Mouse (Mus musculus) layer of hippocampus, adult 2 months (tissue): ENCODE results near the gene Ifnz. TPM values are rescaled to one million over a fixed set of nuclear protein-coding genes. Genes with fewer than 3 reads are reported as not detected.
"Not testable (repeated sequence)": the region's sequence is repeated elsewhere in the genome, so short reads cannot be mapped to it uniquely, and the experiment has no call there.

Experiments
- DNase-seq, 2 experiments: peaks; one replicate each; pipeline ENCODE4 v3.0.0; 2022; ENCODE audit warnings: low spot score in 2 of 2
- H3K27ac ChIP-seq: fragments of 200-600 bp; 2 replicates; pipeline ENCODE4 v1.8.1; 2022
- H3K4me3 ChIP-seq: fragments of 200-600 bp; 2 replicates; pipeline ENCODE4 v1.8.1; 2022; ENCODE audit warnings: mild to moderate bottlenecking
- CTCF ChIP-seq: fragments of 200-600 bp; conservative IDR thresholded peaks from 2 replicates; pipeline ENCODE4 v1.8.1; 2022; ENCODE audit warnings: antibody characterized with exemption, mild to moderate bottlenecking, moderate library complexity
- total RNA-seq, 2 experiments: library from RNA; stranded (reverse); gene quantifications; 2 replicates each; pipeline ENCODE4 v1.2.3; 2021

Gene Ifnz
- total RNA-seq, 2 experiments from 2014 or later: not detected

DNA sequence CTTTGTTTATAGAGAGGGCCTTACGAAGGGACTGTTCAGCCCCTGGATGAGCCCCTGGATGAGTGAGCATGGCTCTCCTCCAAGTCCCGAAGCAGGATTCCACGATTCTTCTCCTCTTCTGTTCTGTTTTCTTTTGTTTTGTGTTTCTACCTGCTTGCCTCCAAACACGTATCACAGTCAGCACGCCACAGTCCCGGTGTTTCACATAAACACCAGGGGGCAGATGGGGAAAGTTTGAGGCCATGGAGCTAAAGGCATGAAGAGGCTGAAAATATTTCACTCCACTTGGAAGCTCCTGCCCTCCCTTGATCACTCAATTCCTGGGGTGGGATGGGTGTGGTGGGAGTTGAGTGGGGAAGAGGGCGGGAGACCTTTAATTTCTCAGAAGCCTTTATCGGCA, 20.2 kb upstream of the Ifnz start:
- not testable (repeated sequence) for H3K4me3 ChIP-seq, H3K27ac ChIP-seq
- peak; percentile 43 for TF ChIP-seq CTCF
- DNase-seq: peak; percentile 60 to 73

DNA sequence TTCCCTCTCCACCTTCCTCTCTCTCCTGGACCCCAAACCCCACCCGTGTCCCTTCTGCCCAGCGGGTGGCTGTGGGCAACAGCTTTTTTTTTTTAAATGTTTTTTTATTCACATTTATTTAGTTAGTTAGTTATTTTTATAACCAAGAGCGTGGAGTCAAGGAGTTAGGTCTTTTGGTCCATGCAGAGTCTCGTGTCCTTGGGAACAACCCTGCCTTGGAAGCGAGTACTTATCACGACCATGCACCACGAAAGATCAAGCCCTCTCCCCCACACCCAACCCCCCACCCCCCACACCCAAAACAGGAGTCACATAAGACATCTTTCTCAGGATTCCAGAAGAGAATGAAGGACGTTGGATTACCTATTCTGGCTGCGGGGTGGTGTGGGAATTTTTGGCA, 19.6 kb upstream of the Ifnz start:
- DNase-seq, H3K27ac ChIP-seq: not testable (repeated sequence)

DNA sequence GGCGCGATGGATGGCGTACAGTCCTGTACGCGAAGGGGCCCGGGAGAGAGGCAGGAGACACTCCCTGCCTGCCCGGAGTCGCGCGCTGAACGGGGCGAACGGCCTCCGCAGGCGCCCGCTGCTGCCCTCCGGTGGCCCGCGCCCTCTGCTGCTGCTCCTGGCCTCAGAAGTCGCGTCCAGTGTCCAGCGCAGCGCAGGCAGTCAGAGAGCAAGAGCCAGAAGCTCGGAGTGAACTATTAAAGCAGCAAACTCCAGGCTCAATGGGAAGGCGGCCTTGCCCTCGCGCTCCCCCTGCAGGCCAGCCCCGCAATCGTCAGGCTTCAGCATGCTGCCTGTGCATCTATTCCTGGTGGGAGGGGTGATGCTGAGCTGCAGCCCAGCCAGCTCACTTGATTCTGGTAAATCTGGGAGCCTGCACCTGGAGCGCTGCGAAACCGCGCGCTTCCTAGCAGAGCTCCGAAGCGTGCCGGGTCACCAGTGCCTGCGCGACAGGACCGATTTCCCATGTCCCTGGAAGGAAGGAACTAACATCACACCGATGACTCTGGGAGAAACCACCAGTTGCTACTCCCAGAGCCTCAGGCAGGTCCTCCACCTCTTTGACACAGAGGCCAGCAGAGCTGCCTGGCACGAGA, 18.4 kb upstream of the Ifnz start:
- TF ChIP-seq CTCF: peak; percentile 71
- peak; percentile 16 to 25 for DNase-seq
- H3K4me3 ChIP-seq: peak overlapping the region; percentile 29; the same call in 1 of the 2 replicates
- H3K27ac ChIP-seq: not testable (repeated sequence)

More for the DNA sequence above, 19.6 kb upstream of the Ifnz start:
- H3K4me3 ChIP-seq: not testable (repeated sequence)

DNA sequence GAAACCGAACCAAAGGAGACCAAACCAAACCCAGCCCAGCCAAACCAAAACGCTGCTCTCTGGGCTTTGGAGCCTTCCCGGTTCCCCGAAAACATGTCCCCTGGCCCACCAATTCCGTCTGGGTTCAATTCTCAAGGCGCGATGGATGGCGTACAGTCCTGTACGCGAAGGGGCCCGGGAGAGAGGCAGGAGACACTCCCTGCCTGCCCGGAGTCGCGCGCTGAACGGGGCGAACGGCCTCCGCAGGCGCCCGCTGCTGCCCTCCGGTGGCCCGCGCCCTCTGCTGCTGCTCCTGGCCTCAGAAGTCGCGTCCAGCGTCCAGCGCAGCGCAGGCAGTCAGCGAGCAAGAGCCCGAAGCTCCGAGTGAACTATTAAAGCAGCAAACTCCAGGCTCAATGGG, 8.4 kb upstream of the Ifnz start, which contains the start of gene Gm13290:
Gene Gm13290, plus strand, starts transcription at position 301 of the 400 bp plus-strand sequence.
- not testable (repeated sequence) for H3K27ac ChIP-seq, DNase-seq, H3K4me3 ChIP-seq

DNA sequence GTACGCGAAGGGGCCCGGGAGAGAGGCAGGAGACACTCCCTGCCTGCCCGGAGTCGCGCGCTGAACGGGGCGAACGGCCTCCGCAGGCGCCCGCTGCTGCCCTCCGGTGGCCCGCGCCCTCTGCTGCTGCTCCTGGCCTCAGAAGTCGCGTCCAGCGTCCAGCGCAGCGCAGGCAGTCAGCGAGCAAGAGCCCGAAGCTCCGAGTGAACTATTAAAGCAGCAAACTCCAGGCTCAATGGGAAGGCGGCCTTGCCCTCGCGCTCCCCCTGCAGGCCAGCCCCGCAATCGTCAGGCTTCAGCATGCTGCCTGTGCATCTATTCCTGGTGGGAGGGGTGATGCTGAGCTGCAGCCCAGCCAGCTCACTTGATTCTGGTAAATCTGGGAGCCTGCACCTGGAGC, 5.3 kb upstream of the Ifnz start, which contains the start of gene Gm13289:
Gene Gm13289, plus strand, starts transcription at position 301 of the 400 bp plus-strand sequence.
- DNase-seq, H3K4me3 ChIP-seq, H3K27ac ChIP-seq: not testable (repeated sequence)

DNA sequence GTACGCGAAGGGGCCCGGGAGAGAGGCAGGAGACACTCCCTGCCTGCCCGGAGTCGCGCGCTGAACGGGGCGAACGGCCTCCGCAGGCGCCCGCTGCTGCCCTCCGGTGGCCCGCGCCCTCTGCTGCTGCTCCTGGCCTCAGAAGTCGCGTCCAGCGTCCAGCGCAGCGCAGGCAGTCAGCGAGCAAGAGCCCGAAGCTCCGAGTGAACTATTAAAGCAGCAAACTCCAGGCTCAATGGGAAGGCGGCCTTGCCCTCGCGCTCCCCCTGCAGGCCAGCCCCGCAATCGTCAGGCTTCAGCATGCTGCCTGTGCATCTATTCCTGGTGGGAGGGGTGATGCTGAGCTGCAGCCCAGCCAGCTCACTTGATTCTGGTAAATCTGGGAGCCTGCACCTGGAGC, 2.4 kb upstream of the Ifnz start, which contains the start of gene Gm13272:
Gene Gm13272, plus strand, starts transcription at position 301 of the 400 bp plus-strand sequence.
- H3K4me3 ChIP-seq, H3K27ac ChIP-seq, DNase-seq: not testable (repeated sequence)

DNA sequence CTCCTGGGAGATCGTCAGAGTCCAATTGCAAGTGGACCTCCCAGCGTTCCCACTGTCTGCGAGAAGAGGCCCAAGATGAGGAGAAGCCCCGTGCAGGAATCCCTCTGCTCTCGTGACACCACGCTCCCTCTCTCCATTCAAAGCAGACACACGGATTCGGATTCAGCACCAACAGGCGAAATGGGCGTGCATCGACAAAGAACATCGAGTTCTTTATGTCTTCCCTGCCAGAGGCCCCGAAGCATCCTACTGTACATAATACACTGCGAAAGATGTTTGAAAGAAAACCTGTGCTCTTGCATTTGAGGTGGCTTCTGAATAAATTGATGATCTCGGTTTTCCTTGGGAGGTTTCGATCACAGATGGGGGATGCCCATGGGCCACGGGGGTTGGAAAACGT, 1.6 kb upstream of the Ifnz start:
- not testable (repeated sequence) for H3K4me3 ChIP-seq, H3K27ac ChIP-seq, DNase-seq

DNA sequence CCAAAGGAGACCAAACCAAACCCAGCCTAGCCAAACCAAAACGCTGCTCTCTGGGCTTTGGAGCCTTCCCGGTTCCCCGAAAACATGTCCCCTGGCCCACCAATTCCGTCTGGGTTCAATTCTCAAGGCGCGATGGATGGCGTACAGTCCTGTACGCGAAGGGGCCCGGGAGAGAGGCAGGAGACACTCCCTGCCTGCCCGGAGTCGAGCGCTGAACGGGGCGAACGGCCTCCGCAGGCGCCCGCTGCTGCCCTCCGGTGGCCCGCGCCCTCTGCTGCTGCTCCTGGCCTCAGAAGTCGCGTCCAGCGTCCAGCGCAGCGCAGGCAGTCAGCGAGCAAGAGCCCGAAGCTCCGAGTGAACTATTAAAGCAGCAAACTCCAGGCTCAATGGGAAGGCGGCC, 404 bp downstream of the Ifnz start:
- H3K4me3 ChIP-seq, H3K27ac ChIP-seq, DNase-seq: not testable (repeated sequence)
- TF ChIP-seq CTCF: peak; percentile 23

DNA sequence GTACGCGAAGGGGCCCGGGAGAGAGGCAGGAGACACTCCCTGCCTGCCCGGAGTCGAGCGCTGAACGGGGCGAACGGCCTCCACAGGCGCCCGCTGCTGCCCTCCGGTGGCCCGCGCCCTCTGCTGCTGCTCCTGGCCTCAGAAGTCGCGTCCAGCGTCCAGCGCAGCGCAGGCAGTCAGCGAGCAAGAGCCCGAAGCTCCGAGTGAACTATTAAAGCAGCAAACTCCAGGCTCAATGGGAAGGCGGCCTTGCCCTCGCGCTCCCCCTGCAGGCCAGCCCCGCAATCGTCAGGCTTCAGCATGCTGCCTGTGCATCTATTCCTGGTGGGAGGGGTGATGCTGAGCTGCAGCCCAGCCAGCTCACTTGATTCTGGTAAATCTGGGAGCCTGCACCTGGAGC, 3.5 kb downstream of the Ifnz start, which contains the start of gene Gm13276:
Gene Gm13276, plus strand, starts transcription at position 301 of the 400 bp plus-strand sequence.
- not testable (repeated sequence) for H3K4me3 ChIP-seq, H3K27ac ChIP-seq, DNase-seq

DNA sequence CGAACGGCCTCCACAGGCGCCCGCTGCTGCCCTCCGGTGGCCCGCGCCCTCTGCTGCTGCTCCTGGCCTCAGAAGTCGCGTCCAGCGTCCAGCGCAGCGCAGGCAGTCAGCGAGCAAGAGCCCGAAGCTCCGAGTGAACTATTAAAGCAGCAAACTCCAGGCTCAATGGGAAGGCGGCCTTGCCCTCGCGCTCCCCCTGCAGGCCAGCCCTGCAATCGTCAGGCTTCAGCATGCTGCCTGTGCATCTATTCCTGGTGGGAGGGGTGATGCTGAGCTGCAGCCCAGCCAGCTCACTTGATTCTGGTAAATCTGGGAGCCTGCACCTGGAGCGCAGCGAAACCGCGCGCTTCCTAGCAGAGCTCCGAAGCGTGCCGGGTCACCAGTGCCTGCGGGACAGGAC, 6.5 kb downstream of the Ifnz start, which contains the start of gene Gm13277:
Gene Gm13277, plus strand, starts transcription at position 231 of the 400 bp plus-strand sequence.
- H3K27ac ChIP-seq, H3K4me3 ChIP-seq: not testable (repeated sequence)
- peak; percentile 58 for TF ChIP-seq CTCF
- DNase-seq: peak; percentile 58 to 66

DNA sequence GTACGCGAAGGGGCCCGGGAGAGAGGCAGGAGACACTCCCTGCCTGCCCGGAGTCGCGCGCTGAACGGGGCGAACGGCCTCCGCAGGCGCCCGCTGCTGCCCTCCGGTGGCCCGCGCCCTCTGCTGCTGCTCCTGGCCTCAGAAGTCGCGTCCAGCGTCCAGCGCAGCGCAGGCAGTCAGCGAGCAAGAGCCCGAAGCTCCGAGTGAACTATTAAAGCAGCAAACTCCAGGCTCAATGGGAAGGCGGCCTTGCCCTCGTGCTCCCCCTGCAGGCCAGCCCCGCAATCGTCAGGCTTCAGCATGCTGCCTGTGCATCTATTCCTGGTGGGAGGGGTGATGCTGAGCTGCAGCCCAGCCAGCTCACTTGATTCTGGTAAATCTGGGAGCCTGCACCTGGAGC, 9.3 kb downstream of the Ifnz start, which contains the start of gene Gm13278:
Gene Gm13278, plus strand, starts transcription at position 301 of the 400 bp plus-strand sequence.
- not testable (repeated sequence) for H3K27ac ChIP-seq, H3K4me3 ChIP-seq, DNase-seq

DNA sequence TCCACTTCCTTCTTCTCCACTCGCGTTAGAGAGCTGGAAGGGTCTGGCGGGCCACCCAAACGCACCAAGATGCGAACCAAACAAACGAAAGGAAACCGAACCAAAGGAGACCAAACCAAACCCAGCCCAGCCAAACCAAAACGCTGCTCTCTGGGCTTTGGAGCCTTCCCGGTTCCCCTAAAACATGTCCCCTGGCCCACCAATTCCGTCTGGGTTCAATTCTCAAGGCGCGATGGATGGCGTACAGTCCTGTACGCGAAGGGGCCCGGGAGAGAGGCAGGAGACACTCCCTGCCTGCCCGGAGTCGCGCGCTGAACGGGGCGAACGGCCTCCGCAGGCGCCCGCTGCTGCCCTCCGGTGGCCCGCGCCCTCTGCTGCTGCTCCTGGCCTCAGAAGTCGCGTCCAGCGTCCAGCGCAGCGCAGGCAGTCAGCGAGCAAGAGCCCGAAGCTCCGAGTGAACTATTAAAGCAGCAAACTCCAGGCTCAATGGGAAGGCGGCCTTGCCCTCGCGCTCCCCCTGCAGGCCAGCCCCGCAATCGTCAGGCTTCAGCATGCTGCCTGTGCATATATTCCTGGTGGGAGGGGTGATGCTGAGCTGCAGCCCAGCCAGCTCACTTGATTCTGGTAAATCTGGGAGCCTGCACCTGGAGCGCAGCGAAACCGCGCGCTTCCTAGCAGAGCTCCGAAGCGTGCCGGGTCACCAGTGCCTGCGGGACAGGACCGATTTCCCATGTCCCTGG, 12.2 kb downstream of the Ifnz start, which contains the start of gene Gm13275:
Gene Gm13275, plus strand, starts transcription at position 552 of the 740 bp plus-strand sequence.
- not testable (repeated sequence) for H3K27ac ChIP-seq
- TF ChIP-seq CTCF: peak; percentile 57
- peak within 1 kb of the TSS; percentile 14 for H3K4me3 ChIP-seq
- peak; percentile 41 to 60 for DNase-seq

DNA sequence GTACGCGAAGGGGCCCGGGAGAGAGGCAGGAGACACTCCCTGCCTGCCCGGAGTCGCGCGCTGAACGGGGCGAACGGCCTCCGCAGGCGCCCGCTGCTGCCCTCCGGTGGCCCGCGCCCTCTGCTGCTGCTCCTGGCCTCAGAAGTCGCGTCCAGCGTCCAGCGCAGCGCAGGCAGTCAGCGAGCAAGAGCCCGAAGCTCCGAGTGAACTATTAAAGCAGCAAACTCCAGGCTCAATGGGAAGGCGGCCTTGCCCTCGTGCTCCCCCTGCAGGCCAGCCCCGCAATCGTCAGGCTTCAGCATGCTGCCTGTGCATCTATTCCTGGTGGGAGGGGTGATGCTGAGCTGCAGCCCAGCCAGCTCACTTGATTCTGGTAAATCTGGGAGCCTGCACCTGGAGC, 15.2 kb downstream of the Ifnz start, which contains the start of gene Gm13279:
Gene Gm13279, plus strand, starts transcription at position 301 of the 400 bp plus-strand sequence.
- DNase-seq, H3K27ac ChIP-seq, H3K4me3 ChIP-seq: not testable (repeated sequence)

DNA sequence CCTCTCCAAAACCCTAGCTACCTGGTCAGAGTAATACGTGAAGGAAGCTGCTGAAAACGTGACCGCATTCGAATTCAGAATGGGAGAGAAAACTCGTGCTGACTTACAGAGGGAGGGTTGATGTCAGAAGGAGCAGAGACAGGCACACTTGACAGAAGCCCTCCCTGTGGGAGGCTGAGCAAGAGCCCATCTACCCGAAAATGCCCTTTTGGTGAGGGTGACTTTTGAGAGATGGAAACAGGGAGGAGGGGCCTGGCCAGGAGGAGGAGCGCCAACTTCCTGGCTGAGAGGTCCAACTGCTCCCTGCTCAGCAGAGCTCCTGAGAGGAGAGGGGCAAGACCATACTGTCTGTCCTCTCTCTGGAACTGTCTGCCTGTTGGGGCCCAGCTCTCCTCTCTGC, 17.4 kb downstream of the Ifnz start, which contains the start of gene Gm13285:
Gene Gm13285, plus strand, starts transcription at position 301 of the 400 bp plus-strand sequence.
- H3K4me3 ChIP-seq, DNase-seq, H3K27ac ChIP-seq: not testable (repeated sequence)

DNA sequence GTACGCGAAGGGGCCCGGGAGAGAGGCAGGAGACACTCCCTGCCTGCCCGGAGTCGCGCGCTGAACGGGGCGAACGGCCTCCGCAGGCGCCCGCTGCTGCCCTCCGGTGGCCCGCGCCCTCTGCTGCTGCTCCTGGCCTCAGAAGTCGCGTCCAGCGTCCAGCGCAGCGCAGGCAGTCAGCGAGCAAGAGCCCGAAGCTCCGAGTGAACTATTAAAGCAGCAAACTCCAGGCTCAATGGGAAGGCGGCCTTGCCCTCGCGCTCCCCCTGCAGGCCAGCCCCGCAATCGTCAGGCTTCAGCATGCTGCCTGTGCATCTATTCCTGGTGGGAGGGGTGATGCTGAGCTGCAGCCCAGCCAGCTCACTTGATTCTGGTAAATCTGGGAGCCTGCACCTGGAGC, 21.0 kb downstream of the Ifnz start, which contains the start of gene Gm13287:
Gene Gm13287, plus strand, starts transcription at position 301 of the 400 bp plus-strand sequence.
- H3K27ac ChIP-seq, DNase-seq, H3K4me3 ChIP-seq: not testable (repeated sequence)

DNA sequence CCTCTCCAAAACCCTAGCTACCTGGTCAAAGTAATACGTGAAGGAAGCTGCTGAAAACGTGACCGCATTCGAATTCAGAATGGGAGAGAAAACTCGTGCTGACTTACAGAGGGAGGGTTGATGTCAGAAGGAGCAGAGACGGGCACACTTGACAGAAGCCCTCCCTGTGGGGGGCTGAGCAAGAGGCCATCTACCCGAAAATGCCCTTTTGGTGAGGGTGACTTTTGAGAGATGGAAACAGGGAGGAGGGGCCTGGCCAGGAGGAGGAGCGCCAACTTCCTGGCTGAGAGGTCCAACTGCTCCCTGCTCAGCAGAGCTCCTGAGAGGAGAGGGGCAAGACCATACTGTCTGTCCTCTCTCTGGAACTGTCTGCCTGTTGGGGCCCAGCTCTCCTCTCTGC, 23.3 kb downstream of the Ifnz start, which contains the start of gene Gm13288:
Gene Gm13288, plus strand, starts transcription at position 301 of the 400 bp plus-strand sequence.
- not testable (repeated sequence) for H3K27ac ChIP-seq, DNase-seq, H3K4me3 ChIP-seq
